Mouse (Mus musculus): ENCODE results near the gene Cd151.
A peak's percentile ranks its signal among the peaks of the same experiment; 100 is the strongest.

GRCm38 (mm10) chr7:141432741-141433516 lies 34.3 kb upstream of the Cd151 start:
- no peak for TF ChIP-seq CTCF (IDR thresholded peaks at IDR 0.05)
- TF ChIP-seq POLR2A (IDR thresholded peaks at IDR 0.05; ENCODE audit: insufficient read depth, low read depth, low read length), result peak; percentile 45
- TF ChIP-seq EP300 (IDR thresholded peaks at IDR 0.05; ENCODE audit: insufficient read depth, low read depth, low read length), result 0 out of 2 replicates have a peak, but pooled peaks have one; percentile 63

Measured in heart, adult 2 months (tissue).